Mouse (Mus musculus) MEL (cell line): ENCODE results near the gene Mmp15.

Source experiments
- CTCF ChIP-seq, 3 experiments: IDR thresholded peaks in 2 of 3; conservative IDR thresholded peaks in 1 of 3; 2 replicates each; pipeline ENCODE4 v1.5.1; 2011 to 2012; ENCODE audit warnings: low read length in 3 of 3, low read depth in 2 of 3, mild to moderate bottlenecking in 2 of 3, improper control_type of control experiment in 1 of 3, inconsistent platforms in 1 of 3, mixed read lengths in 1 of 3, moderate library complexity in 1 of 3; ENCODE audit not compliant: control insufficient read depth in 1 of 3, insufficient read depth in 1 of 3, poor library complexity in 1 of 3, severe bottlenecking in 1 of 3
- E2F4 ChIP-seq: IDR thresholded peaks from 2 replicates; pipeline ENCODE4 v1.6.1; 2011; ENCODE audit warnings: low read depth, low read length, improper control_type of control experiment, borderline replicate concordance
- EP300 ChIP-seq, 2 experiments: IDR thresholded peaks; 2 replicates each; pipeline ENCODE4 v1.6.1; 2011; ENCODE audit warnings: improper control_type of control experiment in 2 of 2, low read length in 2 of 2, low read depth in 1 of 2, mild to moderate bottlenecking in 1 of 2
- HCFC1 ChIP-seq: IDR thresholded peaks from 2 replicates; pipeline ENCODE4 v1.6.1; 2012; ENCODE audit warnings: low read depth, mild to moderate bottlenecking, inconsistent platforms, low read length, improper control_type of control experiment, moderate library complexity
- KAT2A ChIP-seq: conservative IDR thresholded peaks from 2 replicates; pipeline ENCODE4 v1.6.1; 2012; ENCODE audit warnings: low read depth, low read length, improper control_type of control experiment, inconsistent platforms
- MAX ChIP-seq: IDR thresholded peaks from 2 replicates; pipeline ENCODE4 v1.6.1; 2011; ENCODE audit warnings: low read length, improper control_type of control experiment
- NRF1 ChIP-seq: IDR thresholded peaks from 2 replicates; pipeline ENCODE4 v1.6.1; 2014; ENCODE audit warnings: low read depth, mild to moderate bottlenecking, inconsistent platforms, low read length, improper control_type of control experiment, moderate library complexity; ENCODE audit not compliant: poor library complexity, insufficient read depth, severe bottlenecking
- POLR2A ChIP-seq, 2 experiments: IDR thresholded peaks; 2 replicates each; pipeline ENCODE4 v1.6.1; 2011 to 2012; ENCODE audit warnings: low read length in 2 of 2, mild to moderate bottlenecking in 2 of 2, control low read depth in 1 of 2, improper control_type of control experiment in 1 of 2, low read depth in 1 of 2, moderate library complexity in 1 of 2; ENCODE audit not compliant: control insufficient read depth in 1 of 2, insufficient read depth in 1 of 2, poor library complexity in 1 of 2
- POLR2AphosphoS5 ChIP-seq: IDR thresholded peaks from 2 replicates; pipeline ENCODE4 v1.6.1; 2012; ENCODE audit warnings: low read depth, borderline replicate concordance, mild to moderate bottlenecking, inconsistent platforms, low read length, moderate library complexity, mixed read lengths
- USF2 ChIP-seq, 2 experiments: IDR thresholded peaks; 2 replicates each; pipeline ENCODE4 v1.6.1; 2011 to 2012; ENCODE audit warnings: improper control_type of control experiment in 2 of 2, low read length in 2 of 2, borderline replicate concordance in 1 of 2, inconsistent platforms in 1 of 2, low read depth in 1 of 2, mild to moderate bottlenecking in 1 of 2; ENCODE audit not compliant: insufficient read depth in 1 of 2
- ZC3H11A ChIP-seq: IDR thresholded peaks from 2 replicates; pipeline ENCODE4 v1.6.1; 2012; ENCODE audit warnings: low read depth, mild to moderate bottlenecking, inconsistent platforms, low read length, improper control_type of control experiment

DNA sequence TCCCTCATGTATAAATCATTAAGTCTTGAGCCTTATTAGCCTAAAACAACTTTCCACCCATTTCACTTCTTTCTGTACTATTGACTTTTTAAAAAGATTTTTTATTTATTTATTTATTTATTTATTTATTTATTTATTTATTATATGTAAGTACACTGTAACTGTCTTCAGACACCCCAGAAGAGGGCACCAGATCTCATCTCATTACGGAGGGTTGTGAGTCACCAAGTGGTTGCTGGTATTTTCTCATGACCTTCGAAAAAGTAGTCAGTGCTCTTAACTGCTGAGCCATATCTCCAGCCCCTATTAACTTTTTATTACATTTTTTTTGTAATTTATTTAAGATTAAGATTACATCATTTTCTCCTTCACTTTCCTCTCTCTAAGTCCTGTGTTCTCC lies 37.4 kb upstream of the Mmp15 start:
- TF ChIP-seq HCFC1: no peak
- TF ChIP-seq POLR2A (IDR thresholded peaks at IDR 0.05; ENCODE audit: control insufficient read depth in 1 of 2, insufficient read depth in 1 of 2, low read depth in 1 of 2, low read length in 2 of 2, poor library complexity in 1 of 2): no peak
- no peak for TF ChIP-seq CTCF (IDR thresholded peaks at IDR 0.05 in 2 of 3, conservative IDR thresholded peaks at IDR 0.05 in 1 of 3; ENCODE audit: control insufficient read depth in 1 of 3, insufficient read depth in 1 of 3, low read depth in 2 of 3, low read length in 3 of 3, poor library complexity in 1 of 3, severe bottlenecking in 1 of 3)
- no peak for TF ChIP-seq EP300 (IDR thresholded peaks at IDR 0.05; ENCODE audit: low read depth in 1 of 2, low read length in 2 of 2)
- no peak for TF ChIP-seq MAX
- TF ChIP-seq USF2 (IDR thresholded peaks at IDR 0.05; ENCODE audit: borderline replicate concordance in 1 of 2, insufficient read depth in 1 of 2, low read depth in 1 of 2, low read length in 2 of 2): no peak
- no peak for TF ChIP-seq POLR2AphosphoS5
- TF ChIP-seq E2F4: no peak
- no peak for TF ChIP-seq KAT2A
- TF ChIP-seq ZC3H11A: no peak
- no peak for TF ChIP-seq NRF1
